Mouse (Mus musculus) ES-Bruce4 (cell line): ENCODE results near the gene Prnp.

Experiments
- CTCF ChIP-seq: IDR thresholded peaks from one replicate; pipeline ENCODE4 v1.8.1; 2011; ENCODE audit warnings: low read depth, low read length
- EP300 ChIP-seq: IDR thresholded peaks from 2 replicates; pipeline ENCODE4 v1.6.1; 2011; ENCODE audit warnings: low read depth, low read length; ENCODE audit not compliant: insufficient read depth

DNA sequence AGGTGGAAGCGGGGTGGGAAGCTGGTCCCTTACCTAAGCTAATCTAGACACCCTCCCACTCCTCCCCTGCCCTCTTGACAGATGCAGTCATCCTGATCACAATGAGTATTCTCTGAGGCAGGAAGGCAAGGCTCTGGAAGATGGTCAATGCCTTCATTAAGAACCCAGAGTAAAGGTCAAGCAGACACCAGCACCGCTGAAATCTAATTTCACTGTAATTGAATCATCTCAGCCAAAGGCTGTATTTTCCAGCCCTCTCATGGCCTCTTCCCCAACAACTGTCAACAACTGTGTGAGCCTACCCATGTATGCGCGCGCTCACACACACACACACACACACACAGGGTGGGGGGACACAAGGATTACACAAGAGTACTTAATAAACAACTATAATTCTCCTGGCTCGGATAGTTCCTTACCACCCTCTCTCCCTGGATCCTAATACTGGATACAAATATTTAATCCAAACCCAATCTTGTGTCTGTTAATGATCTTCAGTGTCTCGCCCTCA, 1.3 kb upstream of the Prnp start:
- no peak for TF ChIP-seq CTCF
- no peak for TF ChIP-seq EP300
